Mouse (Mus musculus) lung, embryonic 16.5 days (tissue): ENCODE measurements around the gene Pdcd10. TPM values are rescaled to one million over a fixed set of nuclear protein-coding genes. Genes with fewer than 3 reads are reported as not detected.

ENCODE experiments used
- ATAC-seq: fragments of 200-750 bp; cut with Nextera tagmentation; 2 replicates; pipeline ENCODE4 v1.8.0; 2017; ENCODE audit warnings: low read depth, mild to moderate bottlenecking, moderate library complexity
- H3K27ac ChIP-seq: fragments of 300-500 bp; sonication (generic); 2 replicates; pipeline ENCODE4 v1.5.1; 2014; ENCODE audit warnings: mild to moderate bottlenecking, control low read depth, low read length
- H3K27me3 ChIP-seq: fragments of 300-500 bp; sonication (generic); 2 replicates; pipeline ENCODE4 v1.6.1; 2014; ENCODE audit warnings: low read depth, low read length, mixed read lengths; ENCODE audit not compliant: control insufficient read depth, insufficient read depth
- H3K36me3 ChIP-seq: fragments of 300-500 bp; sonication (generic); 2 replicates; pipeline ENCODE4 v1.6.1; 2014; ENCODE audit warnings: low read length; ENCODE audit not compliant: control insufficient read depth, insufficient read depth
- H3K4me1 ChIP-seq: fragments of 300-500 bp; sonication (generic); replicated peaks from 2 replicates; pipeline ENCODE4 v1.6.1; 2014; ENCODE audit warnings: low read length, mixed read lengths; ENCODE audit not compliant: control insufficient read depth, insufficient read depth
- H3K4me2 ChIP-seq: fragments of 300-500 bp; sonication (generic); 2 replicates; pipeline ENCODE4 v1.6.1; 2014; ENCODE audit warnings: low read depth, low read length, control low read depth
- H3K4me3 ChIP-seq: fragments of 300-500 bp; sonication (generic); 2 replicates; pipeline ENCODE4 v1.5.1; 2014; ENCODE audit warnings: mild to moderate bottlenecking, low read length, control low read depth
- H3K9ac ChIP-seq: fragments of 300-500 bp; sonication (generic); 2 replicates; pipeline ENCODE4 v1.6.1; 2014; ENCODE audit warnings: low read length, control low read depth
- H3K9me3 ChIP-seq: fragments of 300-500 bp; sonication (generic); 2 replicates; pipeline ENCODE4 v1.6.1; 2016; ENCODE audit warnings: low read length; ENCODE audit not compliant: control insufficient read depth
- WGBS: fragments of 180-500 bp; shearing (Covaris S2); extraction: QIAGEN DNeasy Blood & Tissue Kit; methylation state at CpG from one replicate; pipeline ENCODE4 v1.1.7; 2014; 5-methylcytosine and 5-hydroxymethylcytosine counted together
- polyA plus RNA-seq: library from polyadenylated mRNA; unstranded; fragments of >200 nt; fragmentation: Nextera tagmentation; extraction: Ambion mirVana; gene quantifications from 2 replicates; pipeline ENCODE4 v1.2.1, GENCODE M21; 2015

Pdcd10 gene
- polyA plus RNA-seq, 1 experiment from 2014 or later = 93.1 TPM

DNA sequence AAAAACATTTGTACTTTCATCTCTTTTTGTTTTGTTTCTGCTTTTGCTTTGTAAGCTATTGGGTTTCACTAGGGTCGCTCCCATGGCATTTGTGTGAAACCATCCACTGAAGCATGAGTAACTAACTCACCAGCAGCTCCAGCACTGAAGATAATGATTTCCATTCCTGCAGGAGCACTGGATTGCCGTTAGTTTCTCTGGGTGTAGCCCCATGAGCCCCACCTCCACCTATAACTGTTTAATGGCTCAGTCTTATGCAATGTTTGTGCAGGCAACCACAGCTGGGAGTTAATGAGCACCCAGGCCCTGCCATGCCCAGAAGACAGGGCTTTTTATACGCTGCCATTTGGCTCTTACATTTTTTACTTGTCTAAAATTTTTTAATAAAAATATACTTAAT, 63.7 kb downstream of the Pdcd10 start:
- H3K4me2 ChIP-seq = no peak overlapping the region
- no peak overlapping the region for H3K27ac ChIP-seq
- H3K9me3 ChIP-seq = no peaks in the 10 kb centered on the region
- H3K4me1 ChIP-seq = no peaks in the 10 kb centered on the region
- no peak overlapping the region for H3K4me3 ChIP-seq
- 59% methylated on average over 3 of the region's 3 CpGs for WGBS
- no peak overlapping the region for H3K9ac ChIP-seq
- ATAC-seq = no peak
- no peaks in the 10 kb centered on the region for H3K27me3 ChIP-seq
- H3K36me3 ChIP-seq = no peaks in the 10 kb centered on the region

DNA sequence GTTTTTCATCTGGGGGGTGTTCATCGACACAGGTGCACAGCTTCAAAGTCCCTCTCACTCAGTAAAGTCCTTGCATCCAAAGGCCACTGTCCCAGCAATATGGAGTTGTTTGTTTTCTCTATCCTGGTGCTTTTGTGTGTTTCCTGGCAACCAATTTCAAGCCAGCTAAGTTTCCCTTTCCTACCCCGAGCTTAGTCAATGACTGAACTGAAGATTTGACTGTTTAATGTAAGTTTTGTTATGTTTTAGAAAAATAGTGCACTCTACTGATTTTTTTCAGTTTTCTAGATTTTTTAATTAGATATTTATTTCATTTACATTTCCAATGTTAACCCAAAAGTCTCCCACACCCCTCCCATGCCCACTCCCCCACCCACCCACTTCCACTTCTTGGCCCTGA, 74.6 kb downstream of the Pdcd10 start, which contains the start of gene Wdr49:
TSS of gene Wdr49 (minus strand) at position 101 of the 400 bp plus-strand sequence.
- WGBS = 39% methylated on average over 2 of the region's 2 CpGs
- no peaks in the 10 kb centered on the region for H3K36me3 ChIP-seq
- no peak within 1 kb of the TSS for H3K4me3 ChIP-seq
- no peak within 1 kb of the TSS for H3K4me2 ChIP-seq
- no peaks in the 10 kb centered on the region for H3K4me1 ChIP-seq
- no peak within 1 kb of the TSS for H3K27ac ChIP-seq
- no peak for ATAC-seq
- no peaks in the 10 kb centered on the region for H3K9me3 ChIP-seq
- H3K27me3 ChIP-seq = no peaks in the 10 kb centered on the region
- no peak within 1 kb of the TSS for H3K9ac ChIP-seq

DNA sequence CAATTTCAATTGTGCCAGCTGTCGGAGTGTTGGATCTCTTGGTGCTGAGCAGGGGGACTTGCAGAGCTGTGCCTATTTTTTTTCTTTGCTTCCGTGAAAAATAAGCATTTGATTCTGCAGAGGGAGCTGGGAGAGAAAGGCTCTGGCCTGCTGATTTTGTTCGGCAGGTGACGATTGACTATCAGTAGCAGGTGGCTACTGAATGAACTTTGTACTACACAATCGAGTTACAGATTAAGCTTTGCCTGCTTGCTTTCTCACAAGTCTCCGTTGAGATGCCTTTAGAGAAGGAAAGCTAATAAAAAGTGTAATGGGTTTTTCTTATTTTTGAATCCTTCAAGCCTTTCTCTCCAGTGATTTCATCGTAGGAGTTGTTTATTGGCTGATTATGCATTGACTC, 81.5 kb downstream of the Pdcd10 start:
- H3K9me3 ChIP-seq = no peaks in the 10 kb centered on the region
- H3K27me3 ChIP-seq = no peaks in the 10 kb centered on the region
- no peaks in the 10 kb centered on the region for H3K36me3 ChIP-seq
- no peak for ATAC-seq
- 72% methylated on average over 7 of the region's 7 CpGs for WGBS
- no peak overlapping the region for H3K4me2 ChIP-seq
- no peak overlapping the region for H3K9ac ChIP-seq
- H3K27ac ChIP-seq = no peak overlapping the region
- no peak overlapping the region for H3K4me3 ChIP-seq
- H3K4me1 ChIP-seq = no peaks in the 10 kb centered on the region

DNA sequence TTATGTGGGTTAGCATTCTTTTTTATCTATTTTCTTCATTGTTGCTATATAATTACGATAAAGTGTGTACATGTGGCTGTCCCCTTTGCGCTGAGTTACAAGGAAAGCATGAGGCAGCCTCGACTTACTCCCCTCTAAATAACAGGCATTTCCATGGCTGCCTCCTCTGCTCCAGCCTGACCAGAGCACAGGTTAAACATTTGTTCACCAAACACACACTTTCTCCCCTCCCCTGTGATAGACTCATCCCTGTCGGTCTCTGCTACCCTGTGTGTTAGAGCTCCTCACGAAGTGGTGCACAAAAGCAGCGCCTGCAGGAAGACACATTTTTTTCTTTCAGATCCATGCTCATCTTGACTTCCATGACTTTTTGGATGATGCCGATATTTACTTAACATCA, 82.0 kb downstream of the Pdcd10 start:
- Histone ChIP-seq H3K4me1 (no peaks in the 10 kb centered on the region), H3K4me3 (no peak overlapping the region), H3K9me3 (no peaks in the 10 kb centered on the region), H3K4me2 (no peak overlapping the region), H3K36me3 (no peaks in the 10 kb centered on the region), H3K9ac (no peak overlapping the region), H3K27me3 (no peaks in the 10 kb centered on the region), H3K27ac (no peak overlapping the region)
- ATAC-seq = no peak
- 77% methylated on average over 7 of the region's 7 CpGs for WGBS

GRCm38 (mm10) chr3:75468154-75468553, 88.5 kb downstream of the Pdcd10 start:
- no peaks in the 10 kb centered on the region for H3K27me3 ChIP-seq
- no peak overlapping the region for H3K9ac ChIP-seq
- H3K4me3 ChIP-seq = no peak overlapping the region
- H3K4me2 ChIP-seq = no peak overlapping the region
- H3K9me3 ChIP-seq = no peaks in the 10 kb centered on the region
- WGBS = 79% methylated on average over 7 of the region's 7 CpGs
- no peaks in the 10 kb centered on the region for H3K4me1 ChIP-seq
- ATAC-seq = no peak
- H3K27ac ChIP-seq = no peak overlapping the region
- no peaks in the 10 kb centered on the region for H3K36me3 ChIP-seq

Other genes starting within 250 kb of the Pdcd10 start
- not detected in 2 replicates for gene Wdr49, start 74.7 kb downstream of the Pdcd10 start, polyA plus RNA-seq
- gene Serpini1, start 691 bp upstream of the Pdcd10 start, polyA plus RNA-seq = 1.4 and 2.7 TPM in 2 replicates
- gene Gm29133, start 191.3 kb upstream of the Pdcd10 start, polyA plus RNA-seq = not detected in 2 replicates